Mouse (Mus musculus): ENCODE measurements around the gene Ppfia4. TPM values are rescaled to one million over a fixed set of nuclear protein-coding genes. Genes with fewer than 3 reads are reported as not detected.

The Ppfia4 gene
- polyA plus RNA-seq, 1 experiment from 2014 or later: 10.5 TPM

- no peaks in the 10 kb centered on the region for H3K27me3 ChIP-seq (ENCODE audit: control insufficient read depth, insufficient read depth, low read length)
- H3K4me3 ChIP-seq (ENCODE audit: control insufficient read depth in 1 of 2, insufficient read depth in 1 of 2, low read depth in 1 of 2, low read length in 2 of 2): peak overlapping the region; percentile 53 to 74
- peak overlapping the region; percentile 62 to 63 for H3K27ac ChIP-seq (replicated peaks in 1 of 2; ENCODE audit: control insufficient read depth in 1 of 2, insufficient read depth in 1 of 2, low read depth in 2 of 2, low read length in 2 of 2)
- peak overlapping the region; percentile 78 for H3K4me2 ChIP-seq (ENCODE audit: low read length)
- WGBS: 1% methylated on average over 46 of the region's 54 CpGs
- H3K36me3 ChIP-seq (ENCODE audit: control insufficient read depth, insufficient read depth, low read length): peaks cover 32% of the 10 kb centered on the region
- H3K9me3 ChIP-seq (ENCODE audit: control insufficient read depth, low read length): no peaks in the 10 kb centered on the region
- peak overlapping the region; percentile 76 for H3K9ac ChIP-seq (ENCODE audit: low read length)
- peaks cover 18 to 48% of the 10 kb centered on the region in 2 experiments for H3K4me1 ChIP-seq (ENCODE audit: control insufficient read depth in 2 of 2, insufficient read depth in 2 of 2, low read length in 2 of 2)
- peak; percentile 90 for ATAC-seq (ENCODE audit: insufficient number of reproducible peaks, insufficient read depth, low FRiP score, low read depth)
Measured at GRCm38 (mm10) chr1:134344005-134344950, 11.6 kb upstream of the Ppfia4 start.

- Histone ChIP-seq H3K27me3 (ENCODE audit: control insufficient read depth, insufficient read depth, low read length) (no peaks in the 10 kb centered on the region), H3K4me3 (ENCODE audit: control insufficient read depth in 1 of 2, insufficient read depth in 1 of 2, low read depth in 1 of 2, low read length in 2 of 2) (peak overlapping the region; percentile 53 to 74), H3K4me1 (ENCODE audit: control insufficient read depth in 2 of 2, insufficient read depth in 2 of 2, low read length in 2 of 2) (peaks cover 20 to 54% of the 10 kb centered on the region in 2 experiments), H3K27ac (replicated peaks in 1 of 2; ENCODE audit: control insufficient read depth in 1 of 2, insufficient read depth in 1 of 2, low read depth in 2 of 2, low read length in 2 of 2) (peak overlapping the region; percentile 16 to 63; a peak in 2 of 4 replicates), H3K9me3 (ENCODE audit: control insufficient read depth, low read length) (no peaks in the 10 kb centered on the region), H3K4me2 (ENCODE audit: low read length) (peak overlapping the region; percentile 78), H3K36me3 (ENCODE audit: control insufficient read depth, insufficient read depth, low read length) (peaks cover 28% of the 10 kb centered on the region), H3K9ac (ENCODE audit: low read length) (peak overlapping the region; percentile 76)
- 0% methylated on average over 2 of the region's 2 CpGs for WGBS
- ATAC-seq (ENCODE audit: insufficient number of reproducible peaks, insufficient read depth, low FRiP score, low read depth): no peak
Measured at GRCm38 (mm10) chr1:134343567-134343966, 10.8 kb upstream of the Ppfia4 start.

DNA sequence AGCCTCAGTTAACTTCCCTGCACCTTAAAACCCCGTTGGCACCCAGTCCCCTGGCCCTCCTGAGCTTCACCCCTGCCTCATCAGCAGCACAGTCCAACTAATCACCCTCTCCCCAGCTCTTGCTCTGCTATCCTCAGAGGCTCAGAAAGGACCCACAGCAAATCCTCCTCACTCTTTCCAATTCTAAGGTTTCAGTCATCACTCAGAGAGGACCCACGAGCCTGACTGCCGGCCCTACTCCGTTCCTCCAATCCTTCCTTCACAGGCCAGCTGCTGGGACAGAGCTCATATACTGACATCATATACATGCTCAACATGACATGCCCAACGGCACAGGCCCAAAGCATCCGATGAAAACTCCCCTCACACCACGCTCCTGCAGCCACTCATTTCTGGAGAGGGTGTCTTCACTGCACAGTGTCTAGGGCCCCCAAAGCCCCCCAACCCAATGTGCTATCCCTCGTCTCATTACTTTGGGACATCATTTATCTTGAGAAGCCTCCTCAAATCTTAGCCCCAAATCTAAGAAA lies 10.1 kb upstream of the Ppfia4 start:
- Histone ChIP-seq H3K4me3 (ENCODE audit: control insufficient read depth in 1 of 2, insufficient read depth in 1 of 2, low read depth in 1 of 2, low read length in 2 of 2) (peak overlapping the region; percentile 27 to 53), H3K4me2 (ENCODE audit: low read length) (peak overlapping the region; percentile 78), H3K36me3 (ENCODE audit: control insufficient read depth, insufficient read depth, low read length) (peaks cover 21% of the 10 kb centered on the region), H3K27ac (replicated peaks in 1 of 2; ENCODE audit: control insufficient read depth in 1 of 2, insufficient read depth in 1 of 2, low read depth in 2 of 2, low read length in 2 of 2) (peak overlapping the region; percentile 61 to 90), H3K27me3 (ENCODE audit: control insufficient read depth, insufficient read depth, low read length) (no peaks in the 10 kb centered on the region), H3K9ac (ENCODE audit: low read length) (peak overlapping the region; percentile 76), H3K9me3 (ENCODE audit: control insufficient read depth, low read length) (no peaks in the 10 kb centered on the region), H3K4me1 (ENCODE audit: control insufficient read depth in 2 of 2, insufficient read depth in 2 of 2, low read length in 2 of 2) (peaks cover 24 to 61% of the 10 kb centered on the region in 2 experiments)
- no peak for ATAC-seq (ENCODE audit: insufficient number of reproducible peaks, insufficient read depth, low FRiP score, low read depth)
- WGBS: 41% methylated on average over 8 of the region's 8 CpGs

GRCm38 (mm10) chr1:134342278-134342664 lies 9.5 kb upstream of the Ppfia4 start:
- H3K4me2 ChIP-seq (ENCODE audit: low read length): peak overlapping the region; percentile 78
- peak overlapping the region; percentile 63 to 90 for H3K27ac ChIP-seq (replicated peaks in 1 of 2; ENCODE audit: control insufficient read depth in 1 of 2, insufficient read depth in 1 of 2, low read depth in 2 of 2, low read length in 2 of 2)
- peak overlapping the region; percentile 76 for H3K9ac ChIP-seq (ENCODE audit: low read length)
- WGBS: 30% methylated on average over 2 of the region's 2 CpGs
- H3K27me3 ChIP-seq (ENCODE audit: control insufficient read depth, insufficient read depth, low read length): no peaks in the 10 kb centered on the region
- H3K4me1 ChIP-seq (ENCODE audit: control insufficient read depth in 2 of 2, insufficient read depth in 2 of 2, low read length in 2 of 2): peaks cover 29 to 67% of the 10 kb centered on the region in 2 experiments
- H3K9me3 ChIP-seq (ENCODE audit: control insufficient read depth, low read length): no peaks in the 10 kb centered on the region
- peaks cover 16% of the 10 kb centered on the region for H3K36me3 ChIP-seq (ENCODE audit: control insufficient read depth, insufficient read depth, low read length)
- H3K4me3 ChIP-seq (ENCODE audit: control insufficient read depth in 1 of 2, insufficient read depth in 1 of 2, low read depth in 1 of 2, low read length in 2 of 2): peak overlapping the region; percentile 27 to 53; a peak in 2 of 4 replicates
- 0 out of 2 replicates have a peak, but pooled peaks have one; percentile 28 for ATAC-seq (ENCODE audit: insufficient number of reproducible peaks, insufficient read depth, low FRiP score, low read depth)

DNA sequence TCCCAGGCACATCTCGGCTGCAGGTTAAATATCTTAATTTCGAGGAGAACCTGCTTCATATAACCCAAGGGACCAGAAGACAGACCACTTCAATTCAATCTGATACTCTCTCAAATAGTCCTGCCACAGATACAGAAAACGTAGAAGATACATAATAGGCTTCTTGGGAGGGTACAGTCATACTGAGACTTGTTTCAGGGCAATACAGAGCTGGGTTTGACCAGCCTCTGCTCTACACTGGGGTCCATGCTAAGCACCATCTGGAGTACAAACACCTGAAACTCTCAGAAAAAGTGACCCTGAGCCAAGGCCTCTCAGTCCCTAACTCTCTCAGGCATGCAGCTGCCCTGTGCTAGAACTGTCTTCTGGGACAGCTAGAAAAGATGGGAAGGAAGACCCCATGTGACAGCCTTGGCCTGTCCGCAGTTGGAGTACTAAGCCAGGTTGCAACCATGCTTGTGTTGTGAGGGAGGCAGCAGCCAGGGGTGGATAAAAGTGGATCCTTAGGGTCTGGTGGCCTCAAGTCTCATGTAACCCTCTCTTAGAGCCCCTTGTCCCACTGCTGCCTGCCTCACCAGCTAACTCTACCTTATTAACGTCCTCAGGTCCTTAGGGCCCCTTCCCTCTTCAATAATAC lies 9.0 kb upstream of the Ppfia4 start:
- H3K4me2 ChIP-seq (ENCODE audit: low read length): peak overlapping the region; percentile 78
- H3K27ac ChIP-seq (replicated peaks in 1 of 2; ENCODE audit: control insufficient read depth in 1 of 2, insufficient read depth in 1 of 2, low read depth in 2 of 2, low read length in 2 of 2): peak overlapping the region; percentile 63 to 90
- no peaks in the 10 kb centered on the region for H3K9me3 ChIP-seq (ENCODE audit: control insufficient read depth, low read length)
- H3K4me3 ChIP-seq (ENCODE audit: control insufficient read depth in 1 of 2, insufficient read depth in 1 of 2, low read depth in 1 of 2, low read length in 2 of 2): no peak overlapping the region
- H3K36me3 ChIP-seq (ENCODE audit: control insufficient read depth, insufficient read depth, low read length): peaks cover 11% of the 10 kb centered on the region
- peak overlapping the region; percentile 17 for H3K9ac ChIP-seq (ENCODE audit: low read length)
- 63% methylated on average over 5 of the region's 5 CpGs for WGBS
- H3K27me3 ChIP-seq (ENCODE audit: control insufficient read depth, insufficient read depth, low read length): no peaks in the 10 kb centered on the region
- no peak for ATAC-seq (ENCODE audit: insufficient number of reproducible peaks, insufficient read depth, low FRiP score, low read depth)
- peaks cover 34 to 69% of the 10 kb centered on the region in 2 experiments for H3K4me1 ChIP-seq (ENCODE audit: control insufficient read depth in 2 of 2, insufficient read depth in 2 of 2, low read length in 2 of 2)

DNA sequence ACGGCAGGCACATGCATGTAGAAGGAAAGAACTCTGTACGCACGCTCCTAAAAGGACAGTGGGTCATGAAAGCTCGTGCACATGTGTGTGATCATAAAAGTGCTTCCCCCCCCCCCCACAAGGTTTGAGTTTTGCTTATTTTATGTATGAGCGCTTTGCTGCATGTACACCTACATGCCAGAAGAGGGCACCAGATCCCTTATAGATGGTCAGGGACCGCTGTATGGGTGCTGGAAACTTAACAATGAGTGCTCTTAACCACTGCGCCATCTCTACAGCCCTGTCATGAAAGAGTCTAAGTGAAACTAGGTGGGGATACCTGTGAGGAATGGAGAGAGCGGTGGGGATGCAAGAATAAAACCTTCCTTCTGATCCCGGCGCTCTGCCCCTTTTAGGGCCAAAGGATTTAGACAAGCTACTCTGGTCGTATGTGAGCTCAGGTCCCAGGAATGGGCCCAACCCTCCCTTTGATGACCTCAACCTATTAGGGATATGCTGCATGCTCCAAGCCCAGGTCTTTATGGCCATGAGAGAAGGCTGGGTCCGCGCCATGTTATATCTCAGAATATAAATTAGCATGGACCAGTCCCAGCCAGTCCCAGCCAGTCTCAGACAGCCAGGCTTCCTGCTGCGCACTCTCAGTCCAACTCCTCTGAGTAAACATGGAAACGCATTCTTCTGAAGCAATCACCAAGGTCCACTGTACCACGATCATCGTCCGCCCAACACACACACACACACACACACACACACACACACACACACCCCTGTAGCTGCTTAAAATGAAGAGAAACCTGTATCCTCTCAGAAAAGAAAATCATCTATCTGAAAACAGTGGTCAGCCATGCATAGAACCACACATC lies 7.3 kb upstream of the Ppfia4 start:
- Histone ChIP-seq H3K4me3 (ENCODE audit: control insufficient read depth in 1 of 2, insufficient read depth in 1 of 2, low read depth in 1 of 2, low read length in 2 of 2) (no peak overlapping the region), H3K4me1 (ENCODE audit: control insufficient read depth in 2 of 2, insufficient read depth in 2 of 2, low read length in 2 of 2) (peaks cover 45 to 76% of the 10 kb centered on the region in 2 experiments), H3K27me3 (ENCODE audit: control insufficient read depth, insufficient read depth, low read length) (no peaks in the 10 kb centered on the region), H3K9ac (ENCODE audit: low read length) (no peak overlapping the region), H3K36me3 (ENCODE audit: control insufficient read depth, insufficient read depth, low read length) (no peaks in the 10 kb centered on the region), H3K27ac (replicated peaks in 1 of 2; ENCODE audit: control insufficient read depth in 1 of 2, insufficient read depth in 1 of 2, low read depth in 2 of 2, low read length in 2 of 2) (peak overlapping the region; percentile 65 to 80), H3K9me3 (ENCODE audit: control insufficient read depth, low read length) (no peaks in the 10 kb centered on the region), H3K4me2 (ENCODE audit: low read length) (no peak overlapping the region)
- no peak for ATAC-seq (ENCODE audit: insufficient number of reproducible peaks, insufficient read depth, low FRiP score, low read depth)
- 93% methylated on average over 18 of the region's 18 CpGs for WGBS

DNA sequence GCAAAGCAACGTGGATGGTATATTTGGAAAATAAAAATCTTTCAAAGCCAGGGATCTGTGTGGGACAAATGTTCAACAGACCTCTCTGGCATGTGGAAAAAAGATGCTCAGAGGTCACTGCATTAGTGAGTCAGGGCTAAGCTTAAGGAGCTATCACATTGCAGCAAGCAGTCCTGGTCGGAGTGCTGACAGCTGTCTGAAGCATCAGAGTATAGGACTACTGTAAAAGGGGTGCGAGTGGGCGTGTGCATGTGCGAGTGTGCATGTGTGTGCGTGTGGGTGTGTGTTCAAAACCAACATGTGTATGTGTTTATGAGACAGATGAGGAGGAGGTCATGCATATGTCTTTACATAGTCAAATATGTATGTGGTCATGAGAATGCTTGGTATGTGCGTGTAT lies 6.4 kb upstream of the Ppfia4 start:
- no peaks in the 10 kb centered on the region for H3K27me3 ChIP-seq (ENCODE audit: control insufficient read depth, insufficient read depth, low read length)
- WGBS: 43% methylated on average over 7 of the region's 7 CpGs
- no peak overlapping the region for H3K4me3 ChIP-seq (ENCODE audit: control insufficient read depth in 1 of 2, insufficient read depth in 1 of 2, low read depth in 1 of 2, low read length in 2 of 2)
- H3K4me2 ChIP-seq (ENCODE audit: low read length): peak overlapping the region; percentile 31; the same call in 1 of the 2 replicates
- H3K36me3 ChIP-seq (ENCODE audit: control insufficient read depth, insufficient read depth, low read length): no peaks in the 10 kb centered on the region
- H3K9me3 ChIP-seq (ENCODE audit: control insufficient read depth, low read length): no peaks in the 10 kb centered on the region
- peak overlapping the region; percentile 65 to 80 for H3K27ac ChIP-seq (replicated peaks in 1 of 2; ENCODE audit: control insufficient read depth in 1 of 2, insufficient read depth in 1 of 2, low read depth in 2 of 2, low read length in 2 of 2)
- H3K4me1 ChIP-seq (ENCODE audit: control insufficient read depth in 2 of 2, insufficient read depth in 2 of 2, low read length in 2 of 2): peaks cover 48 to 80% of the 10 kb centered on the region in 2 experiments
- ATAC-seq (ENCODE audit: insufficient number of reproducible peaks, insufficient read depth, low FRiP score, low read depth): no peak
- H3K9ac ChIP-seq (ENCODE audit: low read length): no peak overlapping the region

Data from heart, embryonic 14.5 days (tissue).